Mouse (Mus musculus): ENCODE data around the gene Samd8.

- TF ChIP-seq CTCF (IDR thresholded peaks at IDR 0.05; ENCODE audit: low read depth), result no peak
- TF ChIP-seq EP300 (IDR thresholded peaks at IDR 0.05; ENCODE audit: low read depth), result no peak
Measured at GRCm38 (mm10) chr14:21801624-21802023, 51.3 kb downstream of the Samd8 start.
